Mouse (Mus musculus): ENCODE data around the gene Slc31a1. TPM values are rescaled to one million over a fixed set of nuclear protein-coding genes. Genes with fewer than 3 reads are reported as not detected.

Gene Slc31a1
- polyA plus RNA-seq, 1 experiment from 2014 or later: 133 TPM

GRCm38 (mm10) chr4:62389592-62390512 lies 29.3 kb downstream of the Slc31a1 start:
- Histone ChIP-seq H3K4me2 (replicated peaks; ENCODE audit: low read depth) (no peak overlapping the region), H3K9me3 (ENCODE audit: control insufficient read depth) (no peaks in the 10 kb centered on the region), H3K4me3 (ENCODE audit: low read depth, low read length) (no peak overlapping the region), H3K27ac (ENCODE audit: low read depth, low read length) (peak overlapping the region; percentile 54), H3K27me3 (replicated peaks; ENCODE audit: control insufficient read depth, insufficient read depth, low read length) (no peaks in the 10 kb centered on the region), H3K4me1 (replicated peaks; ENCODE audit: control insufficient read depth, insufficient read depth, low read length) (no peaks in the 10 kb centered on the region; the same call in 1 of the 2 replicates), H3K36me3 (ENCODE audit: control insufficient read depth, insufficient read depth) (peaks cover 40% of the 10 kb centered on the region), H3K9ac (ENCODE audit: low read depth, low read length) (no peak overlapping the region)
- no peak for TF ChIP-seq CTCF (IDR thresholded peaks at IDR 0.05; ENCODE audit: low read depth)
- peak; percentile 48; the same call in 1 of the 2 replicates for ATAC-seq
- WGBS: 37% methylated on average over 5 of the region's 5 CpGs

- no peak overlapping the region for H3K4me3 ChIP-seq (ENCODE audit: low read depth, low read length)
- H3K9ac ChIP-seq (ENCODE audit: low read depth, low read length): no peak overlapping the region
- H3K4me1 ChIP-seq (replicated peaks; ENCODE audit: control insufficient read depth, insufficient read depth, low read length): no peaks in the 10 kb centered on the region; the same call in 1 of the 2 replicates
- H3K27me3 ChIP-seq (replicated peaks; ENCODE audit: control insufficient read depth, insufficient read depth, low read length): no peaks in the 10 kb centered on the region
- no peak overlapping the region for H3K4me2 ChIP-seq (replicated peaks; ENCODE audit: low read depth)
- ATAC-seq: no peak
- peak; percentile 28; the same call in 1 of the 2 replicates for TF ChIP-seq CTCF (IDR thresholded peaks at IDR 0.05; ENCODE audit: low read depth)
- peaks cover 44% of the 10 kb centered on the region for H3K36me3 ChIP-seq (ENCODE audit: control insufficient read depth, insufficient read depth)
- WGBS: 84% methylated on average over 7 of the region's 7 CpGs
- no peak overlapping the region; the same call in 1 of the 2 replicates for H3K27ac ChIP-seq (ENCODE audit: low read depth, low read length)
- no peaks in the 10 kb centered on the region for H3K9me3 ChIP-seq (ENCODE audit: control insufficient read depth)
These were observed 31.4 kb downstream of the Slc31a1 start for GRCm38 (mm10) chr4:62391892-62392291.

- H3K4me2 ChIP-seq (replicated peaks; ENCODE audit: low read depth): no peak overlapping the region
- 45% methylated on average over 6 of the region's 6 CpGs for WGBS
- H3K27ac ChIP-seq (ENCODE audit: low read depth, low read length): no peak overlapping the region
- no peaks in the 10 kb centered on the region; the same call in 1 of the 2 replicates for H3K4me1 ChIP-seq (replicated peaks; ENCODE audit: control insufficient read depth, insufficient read depth, low read length)
- no peak overlapping the region for H3K4me3 ChIP-seq (ENCODE audit: low read depth, low read length)
- no peaks in the 10 kb centered on the region for H3K9me3 ChIP-seq (ENCODE audit: control insufficient read depth)
- no peak overlapping the region for H3K9ac ChIP-seq (ENCODE audit: low read depth, low read length)
- peak; percentile 45 for ATAC-seq
- H3K36me3 ChIP-seq (ENCODE audit: control insufficient read depth, insufficient read depth): peaks cover 33% of the 10 kb centered on the region
- TF ChIP-seq CTCF (IDR thresholded peaks at IDR 0.05; ENCODE audit: low read depth): no peak
- no peaks in the 10 kb centered on the region for H3K27me3 ChIP-seq (replicated peaks; ENCODE audit: control insufficient read depth, insufficient read depth, low read length)
These were observed 32.9 kb downstream of the Slc31a1 start for GRCm38 (mm10) chr4:62393459-62393858.

- no peak for ATAC-seq
- H3K4me3 ChIP-seq (ENCODE audit: low read depth, low read length): no peak overlapping the region
- no peaks in the 10 kb centered on the region for H3K9me3 ChIP-seq (ENCODE audit: control insufficient read depth)
- no peaks in the 10 kb centered on the region for H3K4me1 ChIP-seq (replicated peaks; ENCODE audit: control insufficient read depth, insufficient read depth, low read length)
- H3K9ac ChIP-seq (ENCODE audit: low read depth, low read length): no peak overlapping the region
- WGBS: 75% methylated on average over 1 of the region's 1 CpGs
- no peak overlapping the region for H3K4me2 ChIP-seq (replicated peaks; ENCODE audit: low read depth)
- TF ChIP-seq CTCF (IDR thresholded peaks at IDR 0.05; ENCODE audit: low read depth): no peak
- no peaks in the 10 kb centered on the region for H3K27me3 ChIP-seq (replicated peaks; ENCODE audit: control insufficient read depth, insufficient read depth, low read length)
- peaks cover 52% of the 10 kb centered on the region for H3K36me3 ChIP-seq (ENCODE audit: control insufficient read depth, insufficient read depth)
- no peak overlapping the region for H3K27ac ChIP-seq (ENCODE audit: low read depth, low read length)
These were observed 35.3 kb downstream of the Slc31a1 start for GRCm38 (mm10) chr4:62395806-62396205.

GRCm38 (mm10) chr4:62397616-62398365 lies 37.3 kb downstream of the Slc31a1 start:
- H3K9ac ChIP-seq (ENCODE audit: low read depth, low read length): no peak overlapping the region
- ATAC-seq: no peak
- no peak overlapping the region for H3K27ac ChIP-seq (ENCODE audit: low read depth, low read length)
- WGBS: 81% methylated on average over 4 of the region's 4 CpGs
- no peaks in the 10 kb centered on the region for H3K27me3 ChIP-seq (replicated peaks; ENCODE audit: control insufficient read depth, insufficient read depth, low read length)
- no peak overlapping the region for H3K4me2 ChIP-seq (replicated peaks; ENCODE audit: low read depth)
- no peaks in the 10 kb centered on the region for H3K9me3 ChIP-seq (ENCODE audit: control insufficient read depth)
- TF ChIP-seq CTCF (IDR thresholded peaks at IDR 0.05; ENCODE audit: low read depth): no peak
- H3K36me3 ChIP-seq (ENCODE audit: control insufficient read depth, insufficient read depth): peaks cover 59% of the 10 kb centered on the region
- no peak overlapping the region for H3K4me3 ChIP-seq (ENCODE audit: low read depth, low read length)
- H3K4me1 ChIP-seq (replicated peaks; ENCODE audit: control insufficient read depth, insufficient read depth, low read length): no peaks in the 10 kb centered on the region

- TF ChIP-seq CTCF (IDR thresholded peaks at IDR 0.05; ENCODE audit: low read depth): no peak
- no peak for ATAC-seq
- Histone ChIP-seq H3K36me3 (ENCODE audit: control insufficient read depth, insufficient read depth) (peaks cover 55% of the 10 kb centered on the region), H3K4me1 (replicated peaks; ENCODE audit: control insufficient read depth, insufficient read depth, low read length) (no peaks in the 10 kb centered on the region), H3K9ac (ENCODE audit: low read depth, low read length) (no peak overlapping the region), H3K27ac (ENCODE audit: low read depth, low read length) (no peak overlapping the region), H3K9me3 (ENCODE audit: control insufficient read depth) (no peaks in the 10 kb centered on the region), H3K27me3 (replicated peaks; ENCODE audit: control insufficient read depth, insufficient read depth, low read length) (no peaks in the 10 kb centered on the region), H3K4me2 (replicated peaks; ENCODE audit: low read depth) (no peak overlapping the region), H3K4me3 (ENCODE audit: low read depth, low read length) (no peak overlapping the region)
- WGBS: 78% methylated on average over 3 of the region's 3 CpGs
These were observed 38.4 kb downstream of the Slc31a1 start for GRCm38 (mm10) chr4:62398956-62399355.
